Mouse (Mus musculus) midbrain, embryonic 15.5 days (tissue): ENCODE data around the gene Fam20c. TPM values are rescaled to one million over a fixed set of nuclear protein-coding genes. Genes with fewer than 3 reads are reported as not detected.
A peak's percentile ranks its signal among the peaks of the same experiment; 100 is the strongest.

Experiments used
- ATAC-seq: fragments of 200-750 bp; cut with Nextera tagmentation; replicated peaks from 2 replicates; pipeline ENCODE4 v1.8.0; 2017; ENCODE audit warnings: moderate TSS enrichment
- H3K27ac ChIP-seq: fragments of 300-500 bp; sonication (generic); 2 replicates; pipeline ENCODE4 v1.5.1; 2015; ENCODE audit warnings: mild to moderate bottlenecking, inconsistent platforms
- H3K27me3 ChIP-seq: fragments of 300-500 bp; sonication (generic); replicated peaks from 2 replicates; pipeline ENCODE4 v1.6.1; 2015; ENCODE audit warnings: inconsistent platforms
- H3K36me3 ChIP-seq: fragments of 300-500 bp; sonication (generic); replicated peaks from 2 replicates; pipeline ENCODE4 v1.6.1; 2015; ENCODE audit warnings: inconsistent platforms
- H3K4me1 ChIP-seq: fragments of 300-500 bp; sonication (generic); 2 replicates; pipeline ENCODE4 v1.6.1; 2015; ENCODE audit warnings: inconsistent platforms
- H3K4me2 ChIP-seq: fragments of 300-500 bp; sonication (generic); 2 replicates; pipeline ENCODE4 v1.6.1; 2015; ENCODE audit warnings: inconsistent platforms, mild to moderate bottlenecking, moderate library complexity
- H3K4me3 ChIP-seq: fragments of 300-500 bp; sonication (generic); 2 replicates; pipeline ENCODE4 v1.5.1; 2015; ENCODE audit warnings: mild to moderate bottlenecking, inconsistent platforms
- H3K9ac ChIP-seq: fragments of 300-500 bp; sonication (generic); 2 replicates; pipeline ENCODE4 v1.6.1; 2015; ENCODE audit warnings: mild to moderate bottlenecking, inconsistent platforms
- H3K9me3 ChIP-seq: fragments of 300-500 bp; sonication (generic); 2 replicates; pipeline ENCODE4 v1.6.1; 2016; ENCODE audit warnings: inconsistent platforms
- WGBS: fragments of 180-500 bp; shearing (Covaris S2); methylation state at CpG from one replicate; pipeline ENCODE4 v1.1.7; 2015; ENCODE audit warnings: mixed read lengths; 5-methylcytosine and 5-hydroxymethylcytosine counted together
- polyA plus RNA-seq: library from polyadenylated mRNA; unstranded; fragments of >200 nt; fragmentation: Nextera tagmentation; extraction: Ambion mirVana; gene quantifications from 2 replicates; pipeline ENCODE4 v1.2.1, GENCODE M21; 2015

Fam20c gene
- polyA plus RNA-seq, 1 experiment from 2014 or later, result 57.9 TPM

DNA sequence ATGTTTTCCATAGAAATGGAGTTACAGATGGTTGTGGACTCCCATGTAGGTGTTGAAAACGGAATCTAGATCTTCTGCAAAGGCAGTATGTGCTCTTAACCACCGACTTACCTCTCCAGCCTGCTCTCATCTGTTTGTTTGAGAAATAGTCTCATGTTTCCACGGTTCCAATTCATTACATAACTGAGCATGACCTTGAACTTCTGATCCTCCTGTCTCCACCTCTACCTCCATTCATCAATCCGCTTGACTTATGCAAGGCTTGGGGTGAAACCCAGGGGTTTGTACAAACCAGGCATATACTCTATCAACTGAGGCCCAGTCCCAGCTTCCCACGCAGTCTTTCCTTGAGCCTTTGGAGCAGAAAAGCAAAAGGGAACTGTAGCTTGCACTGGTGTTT is 12.8 kb upstream of the Fam20c start:
- WGBS, result 86% methylated on average over 5 of the region's 5 CpGs
- Histone ChIP-seq H3K4me1 (peaks cover 8% of the 10 kb centered on the region; the same call in 1 of the 2 replicates), H3K27ac (no peak overlapping the region), H3K9ac (no peak overlapping the region), H3K27me3 (no peaks in the 10 kb centered on the region), H3K4me3 (no peak overlapping the region), H3K4me2 (no peak overlapping the region), H3K36me3 (no peaks in the 10 kb centered on the region), H3K9me3 (no peaks in the 10 kb centered on the region)
- no peak for ATAC-seq

DNA sequence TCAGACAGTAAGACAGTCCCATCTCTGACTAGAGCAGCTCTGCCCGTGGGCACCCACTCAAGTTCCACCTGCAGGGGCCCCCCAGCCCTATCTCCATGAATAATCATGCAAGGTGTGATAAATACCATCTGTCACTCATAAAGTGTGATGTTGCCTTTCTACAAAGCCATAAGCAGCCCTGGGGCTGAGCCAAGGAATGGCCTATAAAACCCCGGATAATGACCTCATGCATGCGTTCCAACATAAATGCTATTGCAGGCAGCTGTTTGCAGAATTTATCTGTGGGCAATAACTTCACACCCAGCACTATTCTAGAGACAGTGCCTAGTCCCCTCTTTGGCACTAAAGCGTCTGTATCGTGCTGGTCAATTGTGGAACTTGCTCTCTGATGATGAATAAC is 12.0 kb upstream of the Fam20c start:
- H3K36me3 ChIP-seq, result no peaks in the 10 kb centered on the region
- H3K9ac ChIP-seq, result no peak overlapping the region
- H3K4me3 ChIP-seq, result no peak overlapping the region
- no peak overlapping the region for H3K4me2 ChIP-seq
- H3K27ac ChIP-seq, result no peak overlapping the region
- no peaks in the 10 kb centered on the region for H3K27me3 ChIP-seq
- no peak for ATAC-seq
- peaks cover 8% of the 10 kb centered on the region; the same call in 1 of the 2 replicates for H3K4me1 ChIP-seq
- 65% methylated on average over 5 of the region's 5 CpGs for WGBS
- H3K9me3 ChIP-seq, result no peaks in the 10 kb centered on the region

DNA sequence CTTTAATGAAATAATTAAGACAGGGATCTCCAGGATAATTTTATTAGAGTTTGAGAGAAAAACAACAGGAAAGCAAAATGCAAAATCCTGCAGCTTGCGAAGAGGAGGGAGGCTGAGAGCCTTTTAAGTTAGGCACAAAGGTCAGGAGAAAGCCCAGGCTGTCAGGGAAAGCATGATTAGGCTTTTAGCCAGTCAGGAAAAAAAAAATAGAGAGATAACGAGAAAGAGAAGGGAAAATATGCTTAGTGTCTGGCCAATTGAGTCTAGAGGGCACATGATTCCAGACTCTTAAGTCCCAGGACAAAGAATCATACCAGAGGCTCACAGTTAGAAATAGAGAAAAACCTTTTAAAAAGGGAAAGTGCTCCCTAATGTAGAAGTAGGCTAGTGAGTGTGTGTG is 10.7 kb upstream of the Fam20c start:
- Histone ChIP-seq H3K4me2 (no peak overlapping the region), H3K27ac (no peak overlapping the region), H3K9ac (no peak overlapping the region), H3K36me3 (no peaks in the 10 kb centered on the region), H3K4me1 (peaks cover 8% of the 10 kb centered on the region; the same call in 1 of the 2 replicates), H3K9me3 (no peaks in the 10 kb centered on the region), H3K27me3 (no peaks in the 10 kb centered on the region), H3K4me3 (no peak overlapping the region)
- 39% methylated on average over 2 of the region's 2 CpGs for WGBS
- no peak for ATAC-seq

DNA sequence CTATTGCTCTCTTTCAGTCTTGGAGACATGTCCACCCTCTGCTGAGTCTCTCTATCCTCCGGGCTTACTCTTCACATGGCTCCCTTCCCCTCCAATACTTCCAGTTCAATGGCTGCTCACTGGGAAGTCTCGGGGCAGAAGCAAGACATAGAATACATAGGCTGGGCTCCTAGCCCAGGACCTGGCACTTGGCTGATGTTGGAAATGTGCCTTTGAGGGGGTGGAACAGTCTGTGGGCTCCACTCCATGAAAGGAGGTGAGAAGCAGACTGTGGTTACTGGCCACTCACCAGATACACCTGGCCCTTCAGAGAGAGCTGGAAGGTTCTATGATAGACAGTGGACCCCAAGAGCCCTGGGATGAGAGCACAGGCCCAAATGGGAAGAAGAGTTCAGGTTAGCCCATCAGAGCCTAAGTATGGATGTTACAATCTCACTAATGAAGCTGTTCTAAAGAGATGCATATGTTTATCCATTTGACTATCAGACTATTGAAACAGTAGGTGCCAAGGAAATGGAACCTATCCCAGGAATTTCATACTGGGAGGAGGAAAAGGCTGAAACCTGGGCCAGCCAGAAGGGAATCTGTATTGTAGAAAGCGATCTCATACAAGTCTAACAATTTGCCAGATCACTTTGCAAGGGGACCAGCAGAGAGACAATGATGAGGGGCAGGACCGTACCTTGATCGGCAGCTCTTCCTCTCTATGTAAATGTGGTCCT is 8.8 kb upstream of the Fam20c start:
- H3K4me3 ChIP-seq, result no peak overlapping the region
- H3K36me3 ChIP-seq, result no peaks in the 10 kb centered on the region
- no peak overlapping the region for H3K9ac ChIP-seq
- no peaks in the 10 kb centered on the region for H3K27me3 ChIP-seq
- no peak overlapping the region for H3K27ac ChIP-seq
- 92% methylated on average over 5 of the region's 5 CpGs for WGBS
- ATAC-seq, result no peak
- no peak overlapping the region for H3K4me2 ChIP-seq
- H3K9me3 ChIP-seq, result no peaks in the 10 kb centered on the region
- H3K4me1 ChIP-seq, result peaks cover 8% of the 10 kb centered on the region; the same call in 1 of the 2 replicates

DNA sequence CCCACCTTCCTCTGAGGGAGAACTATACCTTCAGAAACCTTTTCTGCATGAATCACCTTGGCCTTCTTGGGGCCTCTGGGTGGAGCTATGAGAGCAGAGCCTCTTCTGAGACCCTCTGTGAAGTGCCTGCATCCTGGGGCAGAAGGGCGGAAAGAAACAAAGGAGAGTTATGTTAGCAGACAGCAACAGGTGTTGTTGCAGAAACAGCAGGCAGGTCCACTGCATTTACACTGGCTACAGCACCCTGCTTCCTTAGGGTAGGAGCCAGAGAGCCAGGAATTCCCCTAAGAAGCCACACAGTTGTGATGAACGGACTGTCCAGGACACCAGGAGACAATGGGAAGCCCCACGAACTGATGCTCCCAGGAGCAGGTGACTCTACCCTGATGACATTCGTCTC is 1.0 kb upstream of the Fam20c start:
- Histone ChIP-seq H3K4me3 (peak overlapping the region; percentile 91), H3K9ac (peak overlapping the region; percentile 95)
- no peak for ATAC-seq

DNA sequence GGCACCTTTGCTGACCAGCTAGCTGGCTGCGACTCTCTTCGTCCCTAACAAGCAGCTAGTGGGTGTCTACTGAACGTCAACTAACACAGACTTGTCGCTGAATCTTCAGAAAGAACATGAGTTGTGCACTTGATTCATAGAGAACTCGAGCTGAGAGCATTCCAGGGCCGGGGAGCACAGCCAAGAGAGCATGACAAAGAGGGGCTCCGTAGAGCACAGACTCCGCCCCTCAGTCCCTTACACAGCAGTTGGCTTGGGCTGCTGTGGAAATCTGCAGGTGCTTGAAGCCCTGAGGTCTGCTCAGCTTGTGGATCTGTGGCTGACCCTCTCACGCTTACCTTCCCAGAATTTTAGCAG is 390 bp upstream of the Fam20c start:
- Histone ChIP-seq H3K36me3 (no peaks in the 10 kb centered on the region; the same call in 1 of the 2 replicates), H3K27ac (peak overlapping the region; percentile 97), H3K27me3 (no peaks in the 10 kb centered on the region), H3K4me2 (peak overlapping the region; percentile 88), H3K9me3 (no peaks in the 10 kb centered on the region), H3K4me3 (peak overlapping the region; percentile 91), H3K4me1 (peaks cover 34% of the 10 kb centered on the region), H3K9ac (peak overlapping the region; percentile 95)
- 1% methylated on average over 9 of the region's 9 CpGs for WGBS
- peak; percentile 44 for ATAC-seq

More for the DNA sequence above, 1.0 kb upstream of the Fam20c start:
- H3K4me1 ChIP-seq, result peaks cover 28% of the 10 kb centered on the region
- no peaks in the 10 kb centered on the region; the same call in 1 of the 2 replicates for H3K36me3 ChIP-seq
- 74% methylated on average over 4 of the region's 4 CpGs for WGBS
- H3K4me2 ChIP-seq, result peak overlapping the region; percentile 88
- H3K27me3 ChIP-seq, result no peaks in the 10 kb centered on the region
- H3K27ac ChIP-seq, result peak overlapping the region; percentile 97
- H3K9me3 ChIP-seq, result no peaks in the 10 kb centered on the region

DNA sequence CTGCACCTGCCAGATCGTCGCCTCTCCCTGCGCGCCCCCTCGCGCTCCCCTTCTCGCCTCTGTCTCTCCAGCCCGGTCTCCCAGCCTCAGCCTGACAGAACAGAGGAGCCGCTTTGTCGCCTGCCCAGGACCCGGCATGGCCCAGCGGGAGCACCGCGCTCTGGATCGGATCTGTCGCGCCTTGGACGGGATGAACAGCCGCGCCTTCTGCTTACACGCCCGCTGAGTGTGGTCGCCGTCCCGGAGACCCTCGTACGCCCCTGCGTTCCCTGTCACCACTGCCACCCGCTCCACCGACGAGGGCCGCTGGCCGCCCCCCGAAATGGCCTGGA is 773 bp downstream of the Fam20c start:
- Histone ChIP-seq H3K4me3 (peak overlapping the region; percentile 91), H3K9ac (peak overlapping the region; percentile 95), H3K4me2 (peak overlapping the region; percentile 88), H3K4me1 (peaks cover 46% of the 10 kb centered on the region), H3K27me3 (no peaks in the 10 kb centered on the region), H3K9me3 (no peaks in the 10 kb centered on the region), H3K36me3 (peaks cover 7% of the 10 kb centered on the region), H3K27ac (peak overlapping the region; percentile 97)
- no peak for ATAC-seq
- WGBS, result under 1% methylated on average over 34 of the region's 34 CpGs

DNA sequence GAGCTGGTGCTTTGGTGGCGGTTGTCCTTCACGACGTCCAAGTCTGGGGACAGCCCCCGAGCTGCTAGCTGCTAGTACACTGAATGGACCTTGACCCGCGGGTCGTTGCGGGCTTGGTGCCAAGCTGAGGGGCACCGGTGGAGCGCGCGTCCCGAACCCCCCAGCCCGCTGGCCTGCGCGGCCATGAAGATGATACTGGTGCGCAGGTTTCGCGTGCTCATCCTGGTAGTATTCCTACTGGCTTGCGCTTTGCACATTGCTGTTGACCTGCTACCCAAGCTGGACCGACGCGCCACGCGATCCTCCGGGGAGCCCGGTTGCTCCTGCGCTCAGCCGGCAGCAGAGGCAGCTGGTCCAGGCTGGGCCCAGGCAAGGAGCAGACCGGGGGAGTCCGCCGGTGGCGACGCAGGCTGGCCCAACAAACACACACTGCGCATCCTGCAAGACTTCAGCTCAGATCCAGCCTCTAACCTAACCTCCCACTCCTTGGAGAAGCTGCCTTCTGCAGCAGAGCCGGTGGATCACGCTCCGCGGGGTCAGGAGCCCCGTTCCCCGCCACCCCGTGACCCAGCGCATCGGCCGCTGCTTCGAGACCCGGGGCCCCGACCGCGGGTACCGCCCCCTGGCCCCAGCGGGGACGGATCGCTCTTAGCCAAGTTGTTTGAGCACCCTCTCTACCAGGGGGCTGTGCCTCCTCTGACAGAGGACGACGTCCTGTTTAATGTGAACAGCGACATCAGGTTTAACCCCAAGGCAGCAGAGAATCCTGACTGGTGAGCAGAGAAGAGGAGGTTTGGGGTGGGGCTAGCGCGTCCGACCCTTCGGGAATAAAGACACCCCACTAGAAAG is 1.4 kb downstream of the Fam20c start:
- under 1% methylated on average over 61 of the region's 61 CpGs for WGBS
- Histone ChIP-seq H3K4me2 (peak overlapping the region; percentile 88), H3K27ac (peak overlapping the region; percentile 97), H3K4me3 (peak overlapping the region; percentile 91), H3K4me1 (peaks cover 52% of the 10 kb centered on the region), H3K9ac (peak overlapping the region; percentile 95), H3K9me3 (no peaks in the 10 kb centered on the region), H3K36me3 (peaks cover 7% of the 10 kb centered on the region), H3K27me3 (no peaks in the 10 kb centered on the region)
- ATAC-seq, result peak; percentile 10

DNA sequence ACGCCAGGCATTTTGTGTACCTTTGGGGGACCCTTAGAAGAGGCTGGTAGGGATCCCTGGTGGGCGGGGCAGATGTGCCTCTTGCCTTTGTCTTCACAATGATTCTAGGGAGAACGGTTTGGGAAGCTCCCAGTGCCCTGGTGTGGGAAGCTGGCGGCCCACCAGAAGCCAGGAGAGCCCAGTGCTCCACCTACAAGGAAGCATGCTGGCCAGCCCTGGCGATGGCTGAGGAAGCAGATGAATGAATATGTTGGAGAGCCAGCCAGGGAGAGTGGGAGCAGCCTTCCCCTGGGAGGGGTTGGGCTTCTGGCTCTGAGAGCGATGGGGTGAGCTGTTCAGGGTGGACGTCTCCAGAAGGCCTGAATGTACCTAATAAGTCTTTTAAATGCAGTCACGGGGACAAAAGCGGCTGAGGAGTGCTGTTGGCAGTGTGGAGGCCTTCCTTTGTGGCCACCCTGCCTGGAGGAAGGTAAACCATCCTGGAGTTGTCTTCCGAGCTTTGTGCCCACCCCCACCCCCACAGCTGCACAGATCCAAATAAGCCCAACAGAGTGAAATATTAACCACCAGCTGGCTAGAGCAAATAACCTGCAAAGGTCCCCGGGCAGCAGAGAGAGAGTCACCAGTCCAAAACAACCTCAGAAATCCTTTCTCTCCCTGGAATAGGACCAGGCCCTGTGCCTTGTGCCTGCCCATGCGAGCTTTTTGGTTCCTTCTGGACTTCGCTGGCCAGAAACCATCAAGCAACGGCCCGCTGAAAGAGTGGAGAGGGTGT is 2.2 kb downstream of the Fam20c start:
- Histone ChIP-seq H3K27ac (peak overlapping the region; percentile 97), H3K9me3 (no peaks in the 10 kb centered on the region), H3K4me1 (peaks cover 60% of the 10 kb centered on the region), H3K36me3 (peaks cover 7% of the 10 kb centered on the region), H3K4me2 (peak overlapping the region; percentile 88), H3K9ac (peak overlapping the region; percentile 95), H3K27me3 (no peaks in the 10 kb centered on the region), H3K4me3 (peak overlapping the region; percentile 91)
- peak; percentile 9; the same call in 1 of the 2 replicates for ATAC-seq
- 12% methylated on average over 15 of the region's 15 CpGs for WGBS

DNA sequence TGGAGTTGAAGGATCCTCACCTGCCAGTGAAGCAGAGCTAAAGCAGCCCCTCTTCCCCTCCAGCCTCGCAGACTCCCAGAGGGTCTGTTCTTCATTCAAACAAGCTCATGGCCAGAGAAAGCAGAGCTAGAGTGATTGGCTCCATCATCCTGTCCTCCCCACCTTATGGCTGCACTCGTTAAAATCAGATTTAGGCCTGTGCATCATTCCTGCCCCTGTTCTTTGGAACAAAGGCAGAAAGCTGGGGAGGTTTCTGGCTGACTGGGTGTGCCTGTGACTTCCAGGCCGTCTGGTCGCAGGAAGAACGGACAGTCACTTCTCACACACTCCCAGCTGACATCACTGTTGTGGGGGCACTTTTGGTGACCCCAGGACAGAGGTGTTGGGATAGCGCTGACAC is 2.8 kb downstream of the Fam20c start:
- Histone ChIP-seq H3K4me3 (peak overlapping the region; percentile 91), H3K36me3 (peaks cover 7% of the 10 kb centered on the region), H3K9ac (peak overlapping the region; percentile 95), H3K4me2 (peak overlapping the region; percentile 88), H3K9me3 (no peaks in the 10 kb centered on the region), H3K27me3 (no peaks in the 10 kb centered on the region), H3K4me1 (peaks cover 67% of the 10 kb centered on the region), H3K27ac (peak overlapping the region; percentile 97)
- no peak for ATAC-seq
- WGBS, result 42% methylated on average over 6 of the region's 6 CpGs

DNA sequence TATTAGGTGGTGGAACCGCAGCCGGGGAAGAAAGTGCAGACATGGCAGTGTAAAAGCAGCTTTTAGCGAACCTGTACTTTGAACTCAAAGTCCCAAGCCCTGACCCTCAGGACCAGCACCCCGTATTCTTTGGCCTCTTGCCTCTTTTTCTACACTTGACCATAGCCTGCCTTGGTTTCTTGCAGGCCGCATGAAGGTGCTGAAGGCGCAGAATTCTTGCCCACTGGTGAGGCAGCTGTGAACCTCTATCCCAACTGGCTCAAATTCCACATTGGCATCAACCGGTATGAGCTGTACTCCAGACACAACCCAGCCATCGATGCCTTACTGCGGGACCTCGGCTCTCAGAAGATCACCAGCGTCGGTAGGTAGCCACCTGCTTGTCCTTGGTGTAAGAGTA is 3.3 kb downstream of the Fam20c start:
- peaks cover 8% of the 10 kb centered on the region for H3K36me3 ChIP-seq
- peak overlapping the region; percentile 91 for H3K4me3 ChIP-seq
- H3K27me3 ChIP-seq, result no peaks in the 10 kb centered on the region
- WGBS, result 90% methylated on average over 12 of the region's 12 CpGs
- H3K4me2 ChIP-seq, result peak overlapping the region; percentile 88
- peak overlapping the region; percentile 95 for H3K9ac ChIP-seq
- H3K27ac ChIP-seq, result peak overlapping the region; percentile 97
- H3K9me3 ChIP-seq, result no peaks in the 10 kb centered on the region
- ATAC-seq, result no peak
- H3K4me1 ChIP-seq, result peaks cover 68% of the 10 kb centered on the region

DNA sequence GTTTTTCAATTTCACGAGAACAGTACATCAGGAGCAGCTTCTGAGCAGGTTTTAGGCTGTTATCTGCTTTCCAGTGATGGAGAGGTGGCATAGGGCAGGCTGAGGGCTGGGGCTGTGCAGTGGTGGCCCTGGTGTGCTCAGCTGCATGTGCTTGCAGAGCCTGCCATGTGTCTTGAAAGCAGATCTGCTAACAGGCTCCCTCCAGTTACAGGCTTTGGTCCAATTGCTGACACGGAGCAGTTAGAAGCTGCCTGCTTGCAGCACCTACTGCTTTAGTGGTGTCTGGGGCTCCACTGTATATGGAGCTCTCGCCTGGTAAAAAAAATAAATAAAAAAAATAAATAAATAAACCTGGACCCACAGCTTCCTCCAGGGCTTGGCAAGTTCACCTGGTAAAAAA is 4.2 kb downstream of the Fam20c start:
- Histone ChIP-seq H3K27ac (no peak overlapping the region), H3K9me3 (no peaks in the 10 kb centered on the region), H3K27me3 (no peaks in the 10 kb centered on the region), H3K36me3 (peaks cover 16% of the 10 kb centered on the region), H3K4me3 (0 out of 2 replicates have a peak overlapping the region, but pooled peaks have one; percentile 91), H3K4me2 (peak overlapping the region; percentile 88), H3K4me1 (peaks cover 64% of the 10 kb centered on the region), H3K9ac (no peak overlapping the region)
- ATAC-seq, result no peak
- WGBS, result 71% methylated on average over 3 of the region's 3 CpGs
